Mouse (Mus musculus) midbrain, embryonic 11.5 days (tissue): ENCODE results near the gene Ush2a. TPM values are rescaled to one million over a fixed set of nuclear protein-coding genes. Genes with fewer than 3 reads are reported as not detected.

ENCODE experiments used
- ATAC-seq: fragments of 200-750 bp; cut with Nextera tagmentation; 2 replicates; pipeline ENCODE4 v1.8.0; 2017; ENCODE audit warnings: moderate TSS enrichment, moderate library complexity; ENCODE audit not compliant: low FRiP score
- DNase-seq: peaks from one replicate; pipeline ENCODE4 v3.0.0; 2015; ENCODE audit warnings: low spot score; ENCODE audit errors: missing footprints
- H3K27ac ChIP-seq: fragments of 300-500 bp; sonication (generic); 2 replicates; pipeline ENCODE4 v1.5.1; 2014; ENCODE audit warnings: low read depth, low read length
- H3K27me3 ChIP-seq: fragments of 300-500 bp; sonication (generic); 2 replicates; pipeline ENCODE4 v1.6.1; 2014; ENCODE audit warnings: mild to moderate bottlenecking, low read length, moderate library complexity, mixed read lengths; ENCODE audit not compliant: control insufficient read depth, insufficient read depth
- H3K36me3 ChIP-seq: fragments of 300-500 bp; sonication (generic); 2 replicates; pipeline ENCODE4 v1.6.1; 2014; ENCODE audit warnings: mild to moderate bottlenecking, low read length, moderate library complexity, mixed read lengths; ENCODE audit not compliant: control insufficient read depth, insufficient read depth
- H3K4me1 ChIP-seq: fragments of 300-500 bp; sonication (generic); 2 replicates; pipeline ENCODE4 v1.6.1; 2014; ENCODE audit warnings: low read length; ENCODE audit not compliant: control insufficient read depth, insufficient read depth
- H3K4me2 ChIP-seq: fragments of 300-500 bp; sonication (generic); 2 replicates; pipeline ENCODE4 v1.6.1; 2014; ENCODE audit warnings: mild to moderate bottlenecking, moderate library complexity
- H3K4me3 ChIP-seq: fragments of 300-500 bp; sonication (generic); 2 replicates; pipeline ENCODE4 v1.5.1; 2014; ENCODE audit warnings: low read depth, low read length
- H3K9ac ChIP-seq: fragments of 300-500 bp; sonication (generic); 2 replicates; pipeline ENCODE4 v1.6.1; 2014; ENCODE audit warnings: low read length
- H3K9me3 ChIP-seq: fragments of 300-500 bp; sonication (generic); 2 replicates; pipeline ENCODE4 v1.6.1; 2016; ENCODE audit warnings: low read length; ENCODE audit not compliant: control insufficient read depth
- WGBS: fragments of 180-500 bp; shearing (Covaris S2); extraction: QIAGEN DNeasy Blood & Tissue Kit; methylation state at CpG from one replicate; pipeline ENCODE4 v1.1.7; 2014; 5-methylcytosine and 5-hydroxymethylcytosine counted together
- polyA plus RNA-seq: library from polyadenylated mRNA; unstranded; fragments of >200 nt; fragmentation: Nextera tagmentation; extraction: Ambion mirVana; gene quantifications from 2 replicates; pipeline ENCODE4 v1.2.1, GENCODE M21; 2014

Ush2a gene
- polyA plus RNA-seq, 1 experiment from 2014 or later = 0.04 TPM

- Histone ChIP-seq H3K9me3 (no peaks in the 10 kb centered on the region), H3K4me3 (no peak overlapping the region), H3K27me3 (no peaks in the 10 kb centered on the region), H3K27ac (no peak overlapping the region), H3K4me2 (no peak overlapping the region), H3K4me1 (no peaks in the 10 kb centered on the region), H3K9ac (no peak overlapping the region), H3K36me3 (no peaks in the 10 kb centered on the region)
- ATAC-seq = no peak
- 84% methylated on average over 10 of the region's 10 CpGs for WGBS
- no peak for DNase-seq
These were observed 206.6 kb downstream of the Ush2a start for GRCm38 (mm10) chr1:188468371-188468783.

- no peak overlapping the region for H3K9ac ChIP-seq
- H3K4me1 ChIP-seq = no peaks in the 10 kb centered on the region
- no peaks in the 10 kb centered on the region for H3K9me3 ChIP-seq
- no peaks in the 10 kb centered on the region for H3K36me3 ChIP-seq
- DNase-seq (no peak), ATAC-seq (no peak)
- WGBS = 71% methylated on average over 5 of the region's 5 CpGs
- H3K27me3 ChIP-seq = no peaks in the 10 kb centered on the region
- no peak overlapping the region for H3K4me3 ChIP-seq
- no peak overlapping the region for H3K27ac ChIP-seq
- no peak overlapping the region for H3K4me2 ChIP-seq
These were observed 243.1 kb downstream of the Ush2a start for GRCm38 (mm10) chr1:188504958-188505357.

DNA sequence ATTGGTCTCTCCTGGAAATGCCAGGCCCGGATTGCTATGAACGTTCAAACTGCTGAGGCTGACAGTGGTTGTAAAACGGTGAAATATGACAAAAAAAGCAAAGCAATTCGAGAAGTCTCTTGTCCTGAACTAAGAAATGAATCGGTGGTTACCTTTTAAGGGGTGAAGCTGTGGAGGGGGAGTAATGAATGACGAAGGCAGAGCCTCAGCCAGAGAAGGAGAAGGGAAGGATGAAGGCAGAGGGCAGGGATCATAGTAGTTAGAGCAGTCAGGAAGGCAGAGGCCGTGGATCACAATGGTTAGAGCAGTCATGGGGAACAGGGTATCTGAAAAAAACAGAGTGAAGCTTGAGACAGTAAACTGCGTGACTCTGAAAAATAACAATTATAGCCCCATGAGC lies 257.0 kb downstream of the Ush2a start:
- no peaks in the 10 kb centered on the region for H3K9me3 ChIP-seq
- no peak for ATAC-seq
- whole genome bisulfite sequencing = 92% methylated on average over 8 of the region's 8 CpGs

GRCm38 (mm10) chr1:188527451-188527850 lies 265.6 kb downstream of the Ush2a start:
- H3K27me3 ChIP-seq = no peaks in the 10 kb centered on the region
- 81% methylated on average over 3 of the region's 3 CpGs for WGBS
- H3K9ac ChIP-seq = no peak overlapping the region
- H3K4me2 ChIP-seq = no peak overlapping the region
- H3K36me3 ChIP-seq = no peaks in the 10 kb centered on the region
- no peak for DNase-seq
- H3K9me3 ChIP-seq = no peaks in the 10 kb centered on the region
- no peak overlapping the region for H3K27ac ChIP-seq
- H3K4me3 ChIP-seq = no peak overlapping the region
- no peak for ATAC-seq
- no peaks in the 10 kb centered on the region for H3K4me1 ChIP-seq

More for the DNA sequence above, 257.0 kb downstream of the Ush2a start:
- Histone ChIP-seq H3K27ac (no peak overlapping the region), H3K27me3 (no peaks in the 10 kb centered on the region), H3K36me3 (no peaks in the 10 kb centered on the region), H3K4me3 (no peak overlapping the region), H3K4me1 (no peaks in the 10 kb centered on the region), H3K9ac (no peak overlapping the region), H3K4me2 (no peak overlapping the region)
- DNase-seq = no peak

GRCm38 (mm10) chr1:188529606-188530131 lies 267.8 kb downstream of the Ush2a start:
- no peaks in the 10 kb centered on the region for H3K27me3 ChIP-seq
- H3K27ac ChIP-seq = no peak overlapping the region
- no peak overlapping the region for H3K4me3 ChIP-seq
- DNase-seq (no peak), ATAC-seq (no peak)
- no peak overlapping the region for H3K9ac ChIP-seq
- H3K4me2 ChIP-seq = no peak overlapping the region
- 88% methylated on average over 6 of the region's 6 CpGs for WGBS
- H3K4me1 ChIP-seq = no peaks in the 10 kb centered on the region
- no peaks in the 10 kb centered on the region for H3K36me3 ChIP-seq
- H3K9me3 ChIP-seq = no peaks in the 10 kb centered on the region

GRCm38 (mm10) chr1:188537021-188537420 lies 275.2 kb downstream of the Ush2a start:
- Histone ChIP-seq H3K36me3 (no peaks in the 10 kb centered on the region), H3K4me2 (no peak overlapping the region), H3K4me3 (no peak overlapping the region), H3K27me3 (no peaks in the 10 kb centered on the region), H3K27ac (no peak overlapping the region), H3K4me1 (no peaks in the 10 kb centered on the region), H3K9me3 (no peaks in the 10 kb centered on the region), H3K9ac (no peak overlapping the region)
- WGBS = 100% methylated on average over 1 of the region's 1 CpGs
- ATAC-seq (no peak), DNase-seq (no peak)

DNA sequence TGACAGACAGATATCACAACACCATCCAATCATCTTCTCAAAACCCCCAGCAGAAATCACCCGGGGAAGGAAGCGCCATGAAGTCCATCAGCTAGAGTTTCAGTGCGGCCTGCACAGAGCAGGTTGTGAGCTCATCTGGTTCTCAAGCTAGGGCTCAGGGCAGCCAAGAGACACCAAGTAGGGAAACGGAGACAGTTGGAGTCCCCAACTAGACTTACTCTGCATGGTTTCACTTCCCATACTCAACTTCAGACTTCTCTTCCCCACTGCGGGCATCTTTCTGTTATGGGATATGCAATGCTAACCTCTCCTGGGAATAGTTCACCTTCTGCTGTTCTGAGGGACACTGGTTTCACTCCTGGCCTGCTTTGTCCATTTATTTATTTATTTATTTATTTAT lies 277.8 kb downstream of the Ush2a start:
- no peak for DNase-seq
- Histone ChIP-seq H3K27me3 (no peaks in the 10 kb centered on the region), H3K27ac (no peak overlapping the region), H3K9ac (no peak overlapping the region), H3K4me1 (no peaks in the 10 kb centered on the region), H3K4me2 (no peak overlapping the region), H3K9me3 (no peaks in the 10 kb centered on the region), H3K4me3 (no peak overlapping the region), H3K36me3 (no peaks in the 10 kb centered on the region)
- 91% methylated on average over 5 of the region's 5 CpGs for WGBS
- no peak for ATAC-seq

DNA sequence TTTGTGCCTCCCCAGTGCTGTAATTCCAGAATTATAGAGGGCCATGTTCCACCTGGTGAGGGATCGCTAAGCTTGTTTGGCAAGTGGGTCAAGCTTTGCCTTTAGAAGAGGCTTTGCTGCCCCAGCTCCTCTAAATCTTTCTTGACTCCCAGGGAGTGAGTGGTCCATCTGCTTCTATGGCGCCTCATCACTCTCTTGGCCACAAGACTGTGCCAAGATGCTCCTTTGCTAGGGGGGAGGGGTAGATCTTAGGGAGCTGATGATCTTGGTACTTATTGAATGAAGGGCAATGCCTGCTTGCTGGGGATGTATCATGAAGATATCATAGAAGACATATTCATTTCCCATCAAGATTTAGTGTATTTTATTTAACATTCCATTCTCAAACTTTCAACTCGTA lies 279.7 kb downstream of the Ush2a start:
- no peaks in the 10 kb centered on the region for H3K9me3 ChIP-seq
- H3K27ac ChIP-seq = no peak overlapping the region
- H3K4me2 ChIP-seq = no peak overlapping the region
- no peaks in the 10 kb centered on the region for H3K4me1 ChIP-seq
- H3K9ac ChIP-seq = no peak overlapping the region
- DNase-seq (no peak), ATAC-seq (no peak)
- WGBS = 91% methylated on average over 3 of the region's 3 CpGs
- no peak overlapping the region for H3K4me3 ChIP-seq
- no peaks in the 10 kb centered on the region for H3K36me3 ChIP-seq
- no peaks in the 10 kb centered on the region for H3K27me3 ChIP-seq

- no peak for ATAC-seq
- H3K9me3 ChIP-seq = no peaks in the 10 kb centered on the region
- DNase-seq = no peak
- no peak overlapping the region for H3K9ac ChIP-seq
- 33% methylated on average over 1 of the region's 1 CpGs for WGBS
- H3K4me2 ChIP-seq = no peak overlapping the region
- no peaks in the 10 kb centered on the region for H3K36me3 ChIP-seq
- no peaks in the 10 kb centered on the region for H3K27me3 ChIP-seq
- H3K27ac ChIP-seq = no peak overlapping the region
- no peak overlapping the region for H3K4me3 ChIP-seq
- H3K4me1 ChIP-seq = no peaks in the 10 kb centered on the region
These were observed 281.5 kb downstream of the Ush2a start for GRCm38 (mm10) chr1:188543364-188543763.

GRCm38 (mm10) chr1:188549686-188550085 lies 287.9 kb downstream of the Ush2a start:
- no peak overlapping the region for H3K27ac ChIP-seq
- no peaks in the 10 kb centered on the region for H3K36me3 ChIP-seq
- no peaks in the 10 kb centered on the region for H3K4me1 ChIP-seq
- H3K4me2 ChIP-seq = no peak overlapping the region
- WGBS = 77% methylated on average over 13 of the region's 13 CpGs
- H3K9me3 ChIP-seq = no peaks in the 10 kb centered on the region
- H3K27me3 ChIP-seq = no peaks in the 10 kb centered on the region
- DNase-seq (no peak), ATAC-seq (no peak)
- H3K9ac ChIP-seq = no peak overlapping the region
- H3K4me3 ChIP-seq = no peak overlapping the region
